Mouse (Mus musculus) lung, postnatal 0 days (tissue): ENCODE data around the gene Ccno. TPM values are rescaled to one million over a fixed set of nuclear protein-coding genes. Genes with fewer than 3 reads are reported as not detected.

Experiments used
- ATAC-seq: fragments of 200-750 bp; cut with Nextera tagmentation; 2 replicates; pipeline ENCODE4 v1.8.0; 2017; ENCODE audit warnings: moderate library complexity
- DNase-seq: peaks from one replicate; pipeline ENCODE4 v3.0.0-alpha.2; 2016; ENCODE audit warnings: low spot score
- H3K27ac ChIP-seq: fragments of 300-500 bp; sonication (generic); 2 replicates; pipeline ENCODE4 v1.5.1; 2014; ENCODE audit warnings: antibody characterized with exemption, mild to moderate bottlenecking, low read length, mixed read lengths
- H3K27me3 ChIP-seq: fragments of 300-500 bp; sonication (generic); replicated peaks from 2 replicates; pipeline ENCODE4 v1.6.1; 2014; ENCODE audit warnings: low read length, mixed read lengths; ENCODE audit not compliant: insufficient read depth
- H3K36me3 ChIP-seq: fragments of 300-500 bp; sonication (generic); 2 replicates; pipeline ENCODE4 v1.6.1; 2014; ENCODE audit warnings: low read length, mixed read lengths; ENCODE audit not compliant: insufficient read depth
- H3K4me1 ChIP-seq: fragments of 300-500 bp; sonication (generic); 2 replicates; pipeline ENCODE4 v1.6.1; 2014; ENCODE audit warnings: antibody characterized with exemption, low read depth, low read length, mixed read lengths; ENCODE audit not compliant: insufficient read depth
- H3K4me2 ChIP-seq: fragments of 300-500 bp; sonication (generic); replicated peaks from 2 replicates; pipeline ENCODE4 v1.6.1; 2014; ENCODE audit warnings: low read depth, mild to moderate bottlenecking, low read length, moderate library complexity, mixed read lengths
- H3K4me3 ChIP-seq: fragments of 300-500 bp; sonication (generic); 2 replicates; pipeline ENCODE4 v1.5.1; 2014; ENCODE audit warnings: low read depth, low read length
- H3K9ac ChIP-seq: fragments of 300-500 bp; sonication (generic); replicated peaks from 2 replicates; pipeline ENCODE4 v1.6.1; 2014; ENCODE audit warnings: low read depth, mild to moderate bottlenecking
- H3K9me3 ChIP-seq: fragments of 300-500 bp; sonication (generic); 2 replicates; pipeline ENCODE4 v1.6.1; 2016; ENCODE audit warnings: low read length, mixed read lengths
- CTCF ChIP-seq: IDR thresholded peaks from 2 replicates; pipeline ENCODE4 v1.5.1; 2016; ENCODE audit warnings: antibody characterized with exemption, mild to moderate bottlenecking
- EP300 ChIP-seq: IDR thresholded peaks from 2 replicates; pipeline ENCODE4 v1.6.1; 2016; ENCODE audit warnings: antibody characterized with exemption, mild to moderate bottlenecking, control low read depth
- WGBS: fragments of 180-500 bp; shearing (Covaris S2); extraction: QIAGEN DNeasy Blood & Tissue Kit; methylation state at CpG from one replicate; pipeline ENCODE4 v1.1.7; 2014; 5-methylcytosine and 5-hydroxymethylcytosine counted together
- polyA plus RNA-seq: library from polyadenylated mRNA; unstranded; fragments of >200 nt; fragmentation: Nextera tagmentation; extraction: Ambion mirVana; gene quantifications from 2 replicates; pipeline ENCODE4 v1.2.1, GENCODE M21; 2015

Ccno gene
- 6.0 and 6.2 TPM in 2 replicates for polyA plus RNA-seq

GRCm38 (mm10) chr13:112987532-112987943 is at the start of gene Ccno:
Gene Ccno (plus strand): TSS chr13:112987802.
- Histone ChIP-seq H3K4me1 (peaks cover 26% of the 10 kb centered on the region), H3K36me3 (no peaks in the 10 kb centered on the region), H3K4me2 (peak within 1 kb of the TSS; percentile 83), H3K27ac (peak within 1 kb of the TSS; percentile 54), H3K27me3 (peaks cover 42% of the 10 kb centered on the region), H3K4me3 (peak within 1 kb of the TSS; percentile 42), H3K9ac (no peak within 1 kb of the TSS; the same call in 1 of the 2 replicates), H3K9me3 (no peaks in the 10 kb centered on the region)
- ATAC-seq (peak; percentile 99), DNase-seq (peak; percentile 99)
- peak; percentile 34 for TF ChIP-seq CTCF
- no peak for TF ChIP-seq EP300
- WGBS = 2% methylated on average over 36 of the region's 47 CpGs

- no peak overlapping the region for H3K4me3 ChIP-seq
- H3K9ac ChIP-seq = no peak overlapping the region
- TF ChIP-seq CTCF = no peak
- peak; percentile 74 for TF ChIP-seq EP300
- no peaks in the 10 kb centered on the region for H3K9me3 ChIP-seq
- ATAC-seq = peak; percentile 91
- no peak overlapping the region; the same call in 1 of the 2 replicates for H3K27ac ChIP-seq
- no peaks in the 10 kb centered on the region for H3K4me1 ChIP-seq
- H3K36me3 ChIP-seq = peaks cover 17% of the 10 kb centered on the region; the same call in 1 of the 2 replicates
- 76% methylated on average over 8 of the region's 8 CpGs for WGBS
- no peaks in the 10 kb centered on the region for H3K27me3 ChIP-seq
- DNase-seq = peak; percentile 82
- H3K4me2 ChIP-seq = 0 out of 2 replicates have a peak overlapping the region, but pooled peaks have one; percentile 5
Measured at GRCm38 (mm10) chr13:112938130-112938529, 49.5 kb upstream of the Ccno start.

GRCm38 (mm10) chr13:112941879-112942330 is 45.7 kb upstream of the Ccno start:
- H3K36me3 ChIP-seq = peaks cover 21% of the 10 kb centered on the region; the same call in 1 of the 2 replicates
- TF ChIP-seq EP300 = no peak
- TF ChIP-seq CTCF = no peak
- WGBS = 61% methylated on average over 15 of the region's 15 CpGs
- H3K4me2 ChIP-seq = no peak overlapping the region
- H3K4me1 ChIP-seq = no peaks in the 10 kb centered on the region
- no peak overlapping the region for H3K4me3 ChIP-seq
- H3K9me3 ChIP-seq = no peaks in the 10 kb centered on the region
- no peak overlapping the region for H3K9ac ChIP-seq
- H3K27me3 ChIP-seq = no peaks in the 10 kb centered on the region
- no peak for ATAC-seq
- no peak overlapping the region for H3K27ac ChIP-seq
- DNase-seq = no peak

GRCm38 (mm10) chr13:112945312-112945711 is 42.3 kb upstream of the Ccno start:
- Histone ChIP-seq H3K27ac (no peak overlapping the region), H3K36me3 (peaks cover 26% of the 10 kb centered on the region; the same call in 1 of the 2 replicates), H3K9ac (no peak overlapping the region), H3K4me1 (no peaks in the 10 kb centered on the region), H3K4me3 (no peak overlapping the region), H3K4me2 (no peak overlapping the region), H3K9me3 (no peaks in the 10 kb centered on the region), H3K27me3 (no peaks in the 10 kb centered on the region)
- 95% methylated on average over 9 of the region's 9 CpGs for WGBS
- DNase-seq = no peak
- no peak for ATAC-seq
- no peak for TF ChIP-seq CTCF
- no peak for TF ChIP-seq EP300

- TF ChIP-seq EP300 (no peak), CTCF (no peak)
- Histone ChIP-seq H3K9me3 (no peaks in the 10 kb centered on the region), H3K4me3 (no peak overlapping the region), H3K36me3 (peaks cover 26% of the 10 kb centered on the region; the same call in 1 of the 2 replicates), H3K27me3 (no peaks in the 10 kb centered on the region), H3K4me1 (no peaks in the 10 kb centered on the region), H3K9ac (no peak overlapping the region), H3K27ac (no peak overlapping the region), H3K4me2 (no peak overlapping the region)
- ATAC-seq = no peak
- peak; percentile 19 for DNase-seq
- WGBS = 88% methylated on average over 6 of the region's 6 CpGs
Measured at GRCm38 (mm10) chr13:112945900-112946299, 41.7 kb upstream of the Ccno start.

DNA sequence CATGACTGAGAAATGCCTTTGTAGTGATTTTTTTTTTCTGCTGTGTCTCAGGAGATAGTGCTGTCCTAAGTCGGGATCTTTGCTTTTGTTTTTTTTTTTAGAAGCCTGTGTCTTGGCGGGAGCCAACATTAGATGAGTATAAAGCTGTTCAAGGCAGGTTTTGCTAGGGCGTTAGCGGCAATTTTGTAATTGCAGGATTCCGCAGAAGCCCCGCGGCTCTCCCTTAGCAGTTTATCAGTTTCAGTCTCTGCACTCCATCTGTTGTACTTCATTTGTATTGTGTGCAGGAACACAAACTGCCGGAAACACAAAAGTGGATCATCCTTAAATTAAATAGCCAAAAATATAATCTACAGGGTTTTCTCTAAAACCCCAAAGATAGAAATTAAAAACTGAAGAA is 33.5 kb upstream of the Ccno start:
- ATAC-seq = no peak
- no peak for DNase-seq
- Histone ChIP-seq H3K4me1 (no peaks in the 10 kb centered on the region), H3K36me3 (peaks cover 6% of the 10 kb centered on the region; the same call in 1 of the 2 replicates), H3K27ac (no peak overlapping the region), H3K9ac (no peak overlapping the region), H3K4me3 (no peak overlapping the region), H3K4me2 (no peak overlapping the region), H3K27me3 (no peaks in the 10 kb centered on the region), H3K9me3 (no peaks in the 10 kb centered on the region)
- TF ChIP-seq EP300 (no peak), CTCF (no peak)
- WGBS = 88% methylated on average over 8 of the region's 8 CpGs

DNA sequence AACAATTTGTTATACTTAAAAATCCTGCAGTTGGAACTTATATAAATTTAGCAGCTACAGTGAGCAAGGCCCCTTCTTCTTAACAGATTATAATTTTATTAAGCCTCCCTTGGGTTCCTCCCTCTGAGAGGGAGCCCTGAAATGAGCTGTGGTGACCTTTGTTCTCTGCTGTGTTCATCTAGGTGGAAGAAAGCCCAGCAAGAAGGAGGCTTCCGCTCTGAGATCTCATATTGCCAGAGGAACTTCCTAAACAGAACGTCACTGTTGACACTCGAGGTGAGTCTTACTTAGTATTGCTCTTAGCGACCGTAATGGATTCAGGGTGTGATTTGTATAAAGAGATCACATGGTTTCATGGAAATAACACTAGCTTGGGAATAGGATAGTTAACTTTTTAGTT is 24.5 kb upstream of the Ccno start:
- H3K4me1 ChIP-seq = no peaks in the 10 kb centered on the region
- H3K27me3 ChIP-seq = no peaks in the 10 kb centered on the region
- TF ChIP-seq EP300 (no peak), CTCF (no peak)
- H3K4me3 ChIP-seq = no peak overlapping the region
- no peak overlapping the region for H3K9ac ChIP-seq
- no peak overlapping the region for H3K4me2 ChIP-seq
- DNase-seq (no peak), ATAC-seq (no peak)
- 84% methylated on average over 5 of the region's 5 CpGs for WGBS
- H3K36me3 ChIP-seq = peaks cover 25% of the 10 kb centered on the region; the same call in 1 of the 2 replicates
- H3K9me3 ChIP-seq = no peaks in the 10 kb centered on the region
- no peak overlapping the region for H3K27ac ChIP-seq
